Mouse (Mus musculus) intestine, embryonic 16.5 days (tissue): Measurements from ENCODE around the gene Il11ra2. TPM values are rescaled to one million over a fixed set of nuclear protein-coding genes. Genes with fewer than 3 reads are reported as not detected.

Experiments used
- polyA plus RNA-seq: library from polyadenylated mRNA; unstranded; fragments of >200 nt; fragmentation: Nextera tagmentation; extraction: Ambion mirVana; gene quantifications from 2 replicates; pipeline ENCODE4 v1.2.1, GENCODE M21; 2015

Il11ra2 gene
- polyA plus RNA-seq, 1 experiment from 2014 or later, result not detected

Other genes with a start within 250 kb of the Il11ra2 start
- gene Gm21586, start 222.5 kb downstream of the Il11ra2 start, polyA plus RNA-seq, result not detected in 2 replicates
- gene Gm2163, start 195.1 kb downstream of the Il11ra2 start, polyA plus RNA-seq, result not detected in 2 replicates
- gene Fam205a2, start 133.7 kb downstream of the Il11ra2 start, polyA plus RNA-seq, result not detected in 2 replicates
- gene Gm10591, start 49.7 kb downstream of the Il11ra2 start, polyA plus RNA-seq, result not detected in 2 replicates
- 1.3 TPM in 1 of 2 replicates, not detected in the other for gene Gm2564, start 32.2 kb downstream of the Il11ra2 start, polyA plus RNA-seq
- not detected in 2 replicates for gene Ccl27b, start 6.6 kb downstream of the Il11ra2 start, polyA plus RNA-seq
- not detected in 2 replicates for gene 4930578G10Rik, start 73.7 kb upstream of the Il11ra2 start, polyA plus RNA-seq
- gene Ccl19, start 94.7 kb upstream of the Il11ra2 start, polyA plus RNA-seq, result 0.50 and 0.53 TPM in 2 replicates
- 63.2 and 68.2 TPM in 2 replicates for gene Ccl21a, start 112.1 kb upstream of the Il11ra2 start, polyA plus RNA-seq
- gene Fam205a1, start 192.0 kb upstream of the Il11ra2 start, polyA plus RNA-seq, result not detected in 2 replicates
- 0.06 and 0.13 TPM in 2 replicates for gene Gm12394, start 194.9 kb upstream of the Il11ra2 start, polyA plus RNA-seq
- gene Fam205c, start 212.3 kb upstream of the Il11ra2 start, polyA plus RNA-seq, result 0.18 and 0.37 TPM in 2 replicates